Comparison of ENCODE assay signal across 25 mouse cellular contexts in the genomic region with DNA sequence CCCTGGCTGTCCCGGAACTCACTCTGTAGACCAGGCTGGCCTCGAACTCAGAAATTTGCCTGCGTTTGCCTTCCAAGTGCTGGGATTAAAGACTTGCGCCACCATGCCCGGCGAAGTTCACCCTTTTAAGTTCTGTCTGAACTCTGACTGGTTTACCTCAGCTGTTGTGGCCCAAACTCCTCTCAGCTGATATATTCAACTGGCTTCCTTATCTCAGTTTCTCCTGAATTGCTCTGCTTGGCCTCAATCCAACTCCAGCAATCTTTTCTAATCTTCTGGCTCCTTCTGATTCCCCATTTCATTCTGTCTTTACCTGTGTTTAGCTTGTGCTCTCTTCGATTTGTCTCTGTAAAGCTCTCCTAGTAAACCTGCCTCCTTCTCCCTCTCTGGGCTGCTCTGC. TPM values are rescaled to one million over a fixed set of nuclear protein-coding genes. Genes with fewer than 3 reads are reported as not detected.
DNase-seq lines count a peak whose midpoint lies in the region; TF ChIP-seq lines count a peak whose summit lies in the region.
"Had no signal": no experiment of that assay in that cellular context is flagged by ENCODE, and none has a peak within 500 bp of the region (broad histone marks: within the 10 kb centered on the region; RNA-seq: fewer than 3 reads in every experiment).

No protein-coding gene starts in this region.

- peaks cover 0 to 4% of the 10 kb centered on the region in 2 experiments; a peak in 2 of 4 replicates for H3K36me3 ChIP-seq in MEL (ENCODE audit: control insufficient read depth in 1 of 2, insufficient read depth in 2 of 2, low read length in 2 of 2)
- H3K36me3 ChIP-seq: G1E had no signal

- no peaks in the 10 kb centered on the region for H3K9me3 ChIP-seq in MEL (replicated peaks; ENCODE audit: insufficient read depth, low read length)
- H3K9me3 ChIP-seq: G1E had no signal

- H3K4me3 ChIP-seq in MEL (ENCODE audit: control insufficient read depth in 1 of 2, insufficient read depth in 1 of 2, low read depth in 2 of 2, low read length in 2 of 2), result no peak overlapping the region

- H3K27ac ChIP-seq in MEL (ENCODE audit: control insufficient read depth, low read depth, low read length), result no peak overlapping the region

- no peak for TF ChIP-seq CTCF in MEL (IDR thresholded peaks at IDR 0.05 in 2 of 3, conservative IDR thresholded peaks at IDR 0.05 in 1 of 3; ENCODE audit: control insufficient read depth in 1 of 3, insufficient read depth in 1 of 3, low read depth in 2 of 3, low read length in 3 of 3, poor library complexity in 1 of 3, severe bottlenecking in 1 of 3)

- no peak overlapping the region for H3K9ac ChIP-seq in MEL (ENCODE audit: control insufficient read depth, low read depth, low read length, poor library complexity, severe bottlenecking)

- TF ChIP-seq EP300 in MEL (IDR thresholded peaks at IDR 0.05; ENCODE audit: low read depth in 1 of 2, low read length in 2 of 2), result peak; percentile 74

- DNase-seq in heart, adult 11 months, result peak; percentile 46
- DNase-seq in heart, adult 8-10 months (ENCODE audit: low spot score), result no peak
- peak; percentile 70 for DNase-seq in MEL (ENCODE audit: low read depth, low spot score)
- DNase-seq in spleen, postnatal 10 days (ENCODE audit: low spot score in 2 of 2), result no peak
- DNase-seq: adrenal gland, adult 2 months; adrenal gland, adult 8-10 months; adrenal gland, postnatal 10 days; adrenal gland, postnatal 14 days; adrenal gland, postnatal 25 days; adrenal gland, postnatal 36 days; B cell, adult 2 months; cerebellum, adult 11 months; cerebellum, adult 11-12 months; cerebellum, adult 18-20 months; cerebellum, adult 2 months had no signal

- TF ChIP-seq POLR2A in MEL (IDR thresholded peaks at IDR 0.05; ENCODE audit: control insufficient read depth in 1 of 2, insufficient read depth in 1 of 2, low read depth in 1 of 2, low read length in 2 of 2, poor library complexity in 1 of 2), result no peak

- no peaks in the 10 kb centered on the region for H3K79me2 ChIP-seq in MEL (ENCODE audit: control insufficient read depth, insufficient read depth, low read length, poor library complexity)

- peaks cover 0 to 10% of the 10 kb centered on the region in 2 experiments; a peak in 1 of 4 replicates for H3K4me1 ChIP-seq in MEL (ENCODE audit: control insufficient read depth in 1 of 2, insufficient read depth in 2 of 2, low read length in 2 of 2)

- peaks cover 0 to 2% of the 10 kb centered on the region in 2 experiments; a peak in 1 of 4 replicates for H3K27me3 ChIP-seq in MEL (ENCODE audit: control insufficient read depth in 1 of 2, insufficient read depth in 2 of 2, low read length in 2 of 2)
- H3K27me3 ChIP-seq: CH12.LX, Patski had no signal

- TF ChIP-seq RAD21 in MEL (IDR thresholded peaks at IDR 0.05; ENCODE audit: low read depth, low read length), result no peak

TF ChIP-seq in MEL, 35 proteins besides CTCF, POLR2A, EP300 and RAD21:
- no peak for TF ChIP-seq USF1 (IDR thresholded peaks at IDR 0.05; ENCODE audit: low read depth, low read length)
- no peak for TF ChIP-seq CHD2 (IDR thresholded peaks at IDR 0.05; ENCODE audit: low read length)
- no peak for TF ChIP-seq GABPA (IDR thresholded peaks at IDR 0.05; ENCODE audit: low read depth, low read length)
- no peak for TF ChIP-seq MEF2A (IDR thresholded peaks at IDR 0.05; ENCODE audit: extremely low read depth, insufficient replicate concordance, low read depth, low read length, poor library complexity, severe bottlenecking)
- peak; percentile 98 for TF ChIP-seq TBP (IDR thresholded peaks at IDR 0.05; ENCODE audit: low read depth, low read length)
- TF ChIP-seq CHD1 (IDR thresholded peaks at IDR 0.05; ENCODE audit: low read depth, low read length), result no peak
- TF ChIP-seq MAFK (IDR thresholded peaks at IDR 0.05; ENCODE audit: borderline replicate concordance, low read depth, low read length), result no peak
- peak; percentile 71 for TF ChIP-seq GATA1 (IDR thresholded peaks at IDR 0.05; ENCODE audit: low read depth, low read length)
- no peak for TF ChIP-seq ZKSCAN1 (IDR thresholded peaks at IDR 0.05; ENCODE audit: low read depth, low read length)
- TF ChIP-seq TCF12 (IDR thresholded peaks at IDR 0.05; ENCODE audit: low read depth, low read length), result peak; percentile 69; the same call in 1 of the 2 replicates
- TF ChIP-seq USF2 (IDR thresholded peaks at IDR 0.05; ENCODE audit: borderline replicate concordance in 1 of 2, insufficient read depth in 1 of 2, low read depth in 1 of 2, low read length in 2 of 2), result no peak
- TF ChIP-seq HCFC1 (IDR thresholded peaks at IDR 0.05; ENCODE audit: low read depth, low read length), result no peak
- no peak for TF ChIP-seq SMC3 (IDR thresholded peaks at IDR 0.05; ENCODE audit: low read depth, low read length)
- TF ChIP-seq UBTF (IDR thresholded peaks at IDR 0.05; ENCODE audit: borderline replicate concordance, insufficient read depth, low read depth, low read length), result no peak
- TF ChIP-seq RCOR1 (IDR thresholded peaks at IDR 0.05; ENCODE audit: low read depth, low read length), result peak; percentile 89
- TF ChIP-seq ETS1 (IDR thresholded peaks at IDR 0.05; ENCODE audit: low read depth, low read length), result peak; percentile 96
- peak; percentile 55; the same call in 1 of the 2 replicates for TF ChIP-seq SIN3A (IDR thresholded peaks at IDR 0.05; ENCODE audit: low read length)

RNA-seq across cellular contexts. Expression of gene Gm38100, which starts 23.0 kb away (rescaled TPM):
- not detected for total RNA-seq in heart, adult 8-10 months (2022)
- total RNA-seq in MEL (2012; rRNA removed), result 0.15 and 0.16 TPM in 2 replicates
- under 1 TPM in 1 of 2 experiments, not detected in 1; 0.24 TPM for polyA plus RNA-seq in MEL (2012; ENCODE audit: insufficient read depth in 1 of 2, insufficient read length in 2 of 2, low read depth in 1 of 2, low replicate concordance in 2 of 2, missing spikeins in 1 of 2)
- total RNA-seq: adrenal gland, adult 18-20 months; adrenal gland, adult 2 months; adrenal gland, adult 8-10 months; adrenal gland, postnatal 10 days; adrenal gland, postnatal 14 days; adrenal gland, postnatal 25 days; adrenal gland, postnatal 36 days; adrenal gland, postnatal 4 days; CH12.LX; ES-E14 had no signal
- polyA plus RNA-seq: activated CD4-positive, CD25-positive, alpha-beta regulatory T cell, adult 4 months; adrenal gland, adult 2 months; brain, embryonic 14.5 days; C2C12; CD4-positive, CD25-positive, alpha-beta regulatory T cell, adult 4 months; cerebellum, adult 2 months; G1E; Patski had no signal

RNA-seq across cellular contexts. Expression of gene Rbm8a2, which starts 35.7 kb away (rescaled TPM):
- total RNA-seq in heart, adult 8-10 months (2022), result not detected
- total RNA-seq in MEL (2012; rRNA removed), result 1.1 and 1.3 TPM in 2 replicates
- 1 to 10 TPM in 1 of 2 experiments, not detected in 1; 1.0 TPM for polyA plus RNA-seq in MEL (2012; ENCODE audit: insufficient read depth in 1 of 2, insufficient read length in 2 of 2, low read depth in 1 of 2, low replicate concordance in 2 of 2, missing spikeins in 1 of 2)
- total RNA-seq: adrenal gland, adult 18-20 months; adrenal gland, adult 2 months; adrenal gland, postnatal 10 days; adrenal gland, postnatal 14 days; adrenal gland, postnatal 25 days; adrenal gland, postnatal 36 days; adrenal gland, postnatal 4 days had no signal
- polyA plus RNA-seq: adrenal gland, adult 2 months had no signal

Comparison
In these comparisons a context has a peak if more than half of its experiments do, and no peak if none do; other contexts are left out.
1. DNase-seq: peak in heart, adult 11 months (single experiment) and MEL (single experiment); none in heart, adult 8-10 months (single experiment) and spleen, postnatal 10 days (0 of 2).